Mouse (Mus musculus) Patski (cell line): ENCODE results near the gene Pex7. TPM values are rescaled to one million over a fixed set of nuclear protein-coding genes. Genes with fewer than 3 reads are reported as not detected.

Experiments
- ATAC-seq: fragments of 100-300 bp; one replicate; pipeline ENCODE4 v1.8.0; 2021
- CTCF ChIA-PET: fragments of 350-600 bp; sonication (Branson Sonifier 250); formaldehyde crosslinking; loops from one replicate; lab custom pipeline; 2022; ENCODE audit warnings: inconsistent platforms; lab: Charles Lee
- POLR2A ChIA-PET: fragments of 350-600 bp; sonication (Branson Sonifier 250); formaldehyde crosslinking; loops from one replicate; lab custom pipeline; 2022; ENCODE audit warnings: antibody characterized with exemption, inconsistent platforms; lab: Charles Lee
- DNase-seq: peaks from one replicate; pipeline ENCODE4 v3.0.0-alpha.2; 2011; ENCODE audit warnings: low read depth, low spot score
- H3K27me3 ChIP-seq: fragments of 371-371 bp; one replicate; pipeline ENCODE4 v1.5.1; 2021
- CTCF ChIP-seq: fragments of 100-300 bp; IDR thresholded peaks from one replicate; pipeline ENCODE4 v1.5.1; 2021
- in situ Hi-C: fragments of 300-500 bp; cut with MboI; formaldehyde crosslinking; loops from 3 replicates; pipeline ENCODE4 v1.11.1; 2018; ENCODE audit warnings: low pct_unique_long_range_greater_than_20kb, mixed read lengths
- polyA plus RNA-seq: library from polyadenylated mRNA; unstranded; gene quantifications from one replicate; pipeline ENCODE4 v1.2.3, GENCODE M21; 2021

Pex7 gene
- polyA plus RNA-seq: 43.4 TPM

DNA sequence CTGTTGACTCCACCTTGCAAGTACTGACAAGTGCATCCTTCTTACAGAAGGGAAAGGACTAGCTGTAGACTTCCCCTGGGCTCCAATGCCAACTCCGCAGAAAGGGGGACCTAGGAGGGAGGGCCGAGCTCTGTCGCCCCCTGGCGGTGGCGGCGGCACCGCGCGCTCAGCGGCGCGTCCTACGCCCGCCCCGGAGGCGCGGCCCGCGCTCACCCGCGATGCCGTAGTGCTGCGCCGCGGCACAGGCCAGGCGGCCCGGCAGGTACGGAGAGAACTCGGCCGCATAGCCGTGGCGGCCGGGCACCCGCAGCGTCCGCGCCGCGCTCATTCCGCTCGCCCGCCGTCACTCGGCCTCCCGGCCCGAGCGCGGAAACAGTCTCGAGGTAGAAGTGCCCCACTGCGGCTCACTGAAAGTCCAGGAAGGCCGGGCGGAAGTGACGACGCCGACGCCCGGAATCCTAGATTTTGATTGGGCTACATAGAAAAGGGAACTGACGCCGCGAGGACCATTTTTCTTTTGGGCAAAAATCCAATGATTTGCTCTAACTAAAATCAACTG, at the start of gene Pex7:
Gene Pex7 (minus strand): TSS at position 444 of the 559 bp plus-strand sequence.
- ATAC-seq: peak; percentile 90
- in situ Hi-C loops: loop anchor here (5.0 kb wide), 1 partner anchor 220 kb away; no protein-coding TSS in a partner anchor
- peak; percentile 97 for TF ChIP-seq CTCF
- CTCF ChIA-PET: interaction anchor here (1.6 kb wide), 1 partner anchor 9 kb away, joined by 3 read pairs; no protein-coding TSS in a partner anchor
- POLR2A ChIA-PET: interaction anchor here (0.9 kb wide), 1 partner anchor 28 kb away, joined by 4 read pairs; no protein-coding TSS in a partner anchor
- H3K27me3 ChIP-seq: no peaks in the 10 kb centered on the region
- peak; percentile 73 for DNase-seq

- H3K27me3 ChIP-seq: no peaks in the 10 kb centered on the region
- ATAC-seq (no peak), DNase-seq (no peak)
- CTCF ChIA-PET: interaction anchor here (1.1 kb wide), 1 partner anchor 12 kb away, joined by 3 read pairs; no protein-coding TSS in a partner anchor
- in situ Hi-C loops: no loop called here
- TF ChIP-seq CTCF: no peak
- POLR2A ChIA-PET: no interaction called here
Measured at GRCm38 (mm10) chr10:19956745-19957144, 49.3 kb upstream of the Pex7 start.

DNA sequence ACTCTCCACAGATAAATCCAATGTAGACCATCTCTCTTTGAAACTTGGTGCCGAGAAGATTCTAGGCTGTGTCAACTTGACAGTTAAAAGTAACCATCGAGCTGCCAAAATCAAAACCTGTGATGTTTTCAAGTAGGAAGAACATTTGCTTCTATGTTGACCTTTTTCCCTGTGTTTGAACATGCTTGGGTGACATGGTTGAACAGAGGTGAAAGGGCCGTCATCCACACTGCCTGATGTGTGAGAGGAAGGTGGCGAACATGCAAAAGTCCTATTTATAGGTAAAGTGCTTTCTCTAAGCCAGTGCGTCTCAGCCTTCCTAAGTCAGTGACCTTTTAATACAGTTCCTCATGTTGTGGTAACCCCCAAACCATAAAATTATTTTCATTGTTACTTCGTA, 48.3 kb upstream of the Pex7 start:
- no peak for ATAC-seq
- DNase-seq: no peak
- H3K27me3 ChIP-seq: no peaks in the 10 kb centered on the region
- ChIA-PET CTCF (interaction anchor here (1.1 to 1.5 kb wide), 2 partner anchors 11 to 18 kb away, joined by 3 read pairs; no protein-coding TSS in a partner anchor), POLR2A (no interaction called here)
- in situ Hi-C loops: no loop called here
- TF ChIP-seq CTCF: no peak

- CTCF ChIA-PET: interaction anchor here (0.9 to 1.6 kb wide), 6 partner anchors 9 to 20 kb away, joined by 3 to 4 read pairs (median 3); no protein-coding TSS in a partner anchor
- ATAC-seq (no peak), DNase-seq (no peak)
- H3K27me3 ChIP-seq: no peaks in the 10 kb centered on the region
- in situ Hi-C loops: no loop called here
- POLR2A ChIA-PET: no interaction called here
- TF ChIP-seq CTCF: no peak
Measured at GRCm38 (mm10) chr10:19954572-19954971, 47.1 kb upstream of the Pex7 start.

GRCm38 (mm10) chr10:19953032-19953761, 45.7 kb upstream of the Pex7 start:
- DNase-seq (no peak), ATAC-seq (no peak)
- ChIA-PET CTCF (no interaction called here), POLR2A (interaction anchor here (0.6 kb wide), 1 partner anchor 16 kb away, joined by 3 read pairs; no protein-coding TSS in a partner anchor)
- H3K27me3 ChIP-seq: no peaks in the 10 kb centered on the region
- TF ChIP-seq CTCF: no peak
- in situ Hi-C loops: no loop called here

DNA sequence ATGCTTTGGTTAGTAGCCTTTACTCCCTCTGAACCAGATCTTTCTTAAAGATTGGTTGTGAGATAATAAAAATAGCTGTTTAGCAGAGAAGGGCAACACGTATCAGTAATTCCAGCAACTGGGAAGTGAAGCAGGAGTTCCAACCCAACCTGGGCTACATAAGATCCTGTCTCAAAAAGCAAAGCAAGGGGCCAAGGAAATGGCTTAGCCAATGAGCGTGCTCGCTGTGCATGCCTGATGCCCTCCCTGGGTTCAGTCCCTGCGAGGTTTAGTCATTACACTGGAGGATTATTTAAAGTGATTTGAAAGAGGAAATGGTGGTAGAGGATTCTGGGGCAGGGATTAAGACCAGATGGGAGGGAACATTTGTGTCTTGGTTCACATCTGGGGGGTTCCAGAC, 41.6 kb upstream of the Pex7 start:
- POLR2A ChIA-PET: no interaction called here
- in situ Hi-C loops: loop anchor here (25.0 kb wide), 1 partner anchor 363 kb away; the partner anchor contains the start of gene Bclaf1
- no peak for TF ChIP-seq CTCF

DNA sequence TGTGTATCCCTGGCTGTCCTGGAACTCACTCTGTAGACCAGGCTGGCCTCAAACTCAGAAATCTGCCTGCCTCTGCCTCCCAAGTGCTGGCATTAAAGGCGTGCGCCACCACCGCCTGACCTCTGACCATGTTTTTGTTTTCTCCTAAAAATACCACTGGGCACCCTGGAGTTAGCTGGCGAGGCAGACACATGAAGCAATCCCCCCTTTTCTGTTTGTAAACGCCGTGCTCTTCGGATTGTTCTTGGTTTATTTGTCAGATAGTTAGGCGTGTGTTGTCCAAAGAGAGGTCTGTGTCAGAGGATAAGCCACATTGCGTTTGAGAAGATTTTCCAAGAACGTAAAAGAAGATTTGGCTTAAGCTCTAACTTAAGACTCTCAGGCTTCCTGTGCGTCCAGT, 40.9 kb upstream of the Pex7 start:
- TF ChIP-seq CTCF: no peak
- no peak for DNase-seq
- POLR2A ChIA-PET: no interaction called here

More for the DNA sequence above, 41.6 kb upstream of the Pex7 start:
- DNase-seq (no peak), ATAC-seq (no peak)
- CTCF ChIA-PET: no interaction called here
- no peaks in the 10 kb centered on the region for H3K27me3 ChIP-seq

DNA sequence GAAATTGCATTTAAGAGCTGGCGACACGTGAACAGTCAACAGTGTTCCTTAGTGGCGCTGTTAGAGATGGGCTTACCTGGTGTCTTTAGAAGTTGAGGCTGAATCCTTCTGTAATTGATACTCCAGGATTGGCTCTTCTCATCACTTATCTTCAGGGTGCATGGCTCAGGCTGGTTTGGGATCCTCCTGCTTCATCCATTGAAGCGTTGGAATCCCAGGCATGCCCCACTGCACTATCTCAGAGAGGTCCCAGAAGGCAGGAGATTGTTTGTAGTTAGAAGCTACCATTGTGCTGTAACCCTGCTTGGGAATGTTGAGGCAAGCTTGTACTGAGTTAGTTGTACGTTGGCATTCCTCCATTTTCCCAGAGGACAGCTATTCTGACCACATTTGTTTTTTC, 40.4 kb upstream of the Pex7 start:
- POLR2A ChIA-PET: no interaction called here
- TF ChIP-seq CTCF: no peak
- CTCF ChIA-PET: interaction anchor here (0.8 kb wide), 1 partner anchor 13 kb away, joined by 3 read pairs; the partner anchor contains the start of gene Map3k5

More for the DNA sequence above, 40.9 kb upstream of the Pex7 start:
- CTCF ChIA-PET: interaction anchor here (0.8 kb wide), 1 partner anchor 14 kb away, joined by 3 read pairs; the partner anchor contains the start of gene Map3k5
- H3K27me3 ChIP-seq: no peaks in the 10 kb centered on the region
- no peak for ATAC-seq
- in situ Hi-C loops: loop anchor here (25.0 kb wide), 1 partner anchor 364 kb away; the partner anchor contains the start of gene Bclaf1

GRCm38 (mm10) chr10:19947441-19947840, 40.0 kb upstream of the Pex7 start:
- ChIA-PET CTCF (no interaction called here), POLR2A (no interaction called here)
- in situ Hi-C loops: loop anchor here (25.0 kb wide), 1 partner anchor 365 kb away; the partner anchor contains the start of gene Bclaf1
- TF ChIP-seq CTCF: no peak
- no peak for ATAC-seq
- no peaks in the 10 kb centered on the region for H3K27me3 ChIP-seq
- DNase-seq: no peak

More for the DNA sequence above, 40.4 kb upstream of the Pex7 start:
- H3K27me3 ChIP-seq: no peaks in the 10 kb centered on the region
- in situ Hi-C loops: loop anchor here (25.0 kb wide), 1 partner anchor 364 kb away; the partner anchor contains the start of gene Bclaf1
- ATAC-seq (no peak), DNase-seq (no peak)

DNA sequence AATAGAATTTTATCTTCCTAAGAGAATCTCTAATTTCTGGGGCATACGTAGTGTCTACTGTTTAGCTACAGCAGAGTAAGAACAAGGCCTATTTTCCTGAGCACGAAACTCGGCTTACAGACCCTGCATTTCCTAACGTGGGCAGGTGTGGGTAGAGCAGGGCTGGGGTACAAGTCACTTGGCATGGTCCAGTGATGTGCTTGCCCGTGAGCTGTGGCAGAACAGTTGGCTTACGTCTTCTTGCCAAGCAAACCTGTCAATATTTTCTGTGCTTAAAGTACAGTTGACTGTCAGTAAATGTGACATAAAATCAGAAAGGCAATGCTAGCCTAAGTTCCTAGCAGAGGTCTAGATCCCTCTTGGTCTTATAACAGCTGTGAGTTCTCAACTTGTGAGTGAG, 39.2 kb upstream of the Pex7 start:
- TF ChIP-seq CTCF: no peak
- DNase-seq (no peak), ATAC-seq (no peak)
- no peaks in the 10 kb centered on the region for H3K27me3 ChIP-seq
- in situ Hi-C loops: loop anchor here (25.0 kb wide), 1 partner anchor 366 kb away; the partner anchor contains the start of gene Bclaf1
- ChIA-PET CTCF (no interaction called here), POLR2A (no interaction called here)
